Mouse (Mus musculus) heart, embryonic 15.5 days (tissue): ENCODE results near the gene Gps2. TPM values are rescaled to one million over a fixed set of nuclear protein-coding genes. Genes with fewer than 3 reads are reported as not detected.

Experiments used
- ATAC-seq: fragments of 200-750 bp; cut with Nextera tagmentation; replicated peaks from 2 replicates; pipeline ENCODE4 v1.8.0; 2017; ENCODE audit warnings: low read depth, moderate TSS enrichment; ENCODE audit not compliant: insufficient number of reproducible peaks, insufficient read depth, low FRiP score
- H3K27ac ChIP-seq: fragments of 300-500 bp; sonication (generic); 2 replicates; pipeline ENCODE4 v1.5.1; 2015; ENCODE audit warnings: mild to moderate bottlenecking, inconsistent platforms
- H3K27me3 ChIP-seq: fragments of 300-500 bp; sonication (generic); 2 replicates; pipeline ENCODE4 v1.6.1; 2015; ENCODE audit warnings: inconsistent platforms
- H3K36me3 ChIP-seq: fragments of 300-500 bp; sonication (generic); 2 replicates; pipeline ENCODE4 v1.6.1; 2015; ENCODE audit warnings: mild to moderate bottlenecking, inconsistent platforms
- H3K4me1 ChIP-seq: fragments of 300-500 bp; sonication (generic); replicated peaks from 2 replicates; pipeline ENCODE4 v1.6.1; 2015; ENCODE audit warnings: inconsistent platforms
- H3K4me2 ChIP-seq: fragments of 300-500 bp; sonication (generic); 2 replicates; pipeline ENCODE4 v1.6.1; 2015; ENCODE audit warnings: inconsistent platforms, mild to moderate bottlenecking, moderate library complexity
- H3K4me3 ChIP-seq: fragments of 300-500 bp; sonication (generic); 2 replicates; pipeline ENCODE4 v1.5.1; 2015; ENCODE audit warnings: mild to moderate bottlenecking, inconsistent platforms
- H3K9ac ChIP-seq: fragments of 300-500 bp; sonication (generic); 2 replicates; pipeline ENCODE4 v1.6.1; 2015; ENCODE audit warnings: mild to moderate bottlenecking, inconsistent platforms
- H3K9me3 ChIP-seq: fragments of 300-500 bp; sonication (generic); replicated peaks from 2 replicates; pipeline ENCODE4 v1.6.1; 2016; ENCODE audit warnings: inconsistent platforms
- WGBS: fragments of 180-500 bp; shearing (Covaris S2); methylation state at CpG from one replicate; pipeline ENCODE4 v1.1.7; 2015; ENCODE audit warnings: mixed read lengths; 5-methylcytosine and 5-hydroxymethylcytosine counted together
- polyA plus RNA-seq: library from polyadenylated mRNA; unstranded; fragments of >200 nt; fragmentation: Nextera tagmentation; extraction: Ambion mirVana; gene quantifications from 2 replicates; pipeline ENCODE4 v1.2.1, GENCODE M21; 2015

Gene Gps2
- 44.8 and 54.9 TPM in 2 replicates for polyA plus RNA-seq

- peaks cover 83% of the 10 kb centered on the region for H3K36me3 ChIP-seq
- H3K27me3 ChIP-seq = no peaks in the 10 kb centered on the region
- H3K9ac ChIP-seq = peak within 1 kb of the TSS; percentile 79
- H3K4me1 ChIP-seq = peaks cover 36% of the 10 kb centered on the region
- peak; percentile 86 for ATAC-seq
- 2% methylated on average over 61 of the region's 61 CpGs for WGBS
- H3K9me3 ChIP-seq = no peaks in the 10 kb centered on the region
- peak within 1 kb of the TSS; percentile 83 for H3K4me3 ChIP-seq
- H3K4me2 ChIP-seq = peak within 1 kb of the TSS; percentile 93
- peak within 1 kb of the TSS; percentile 91 for H3K27ac ChIP-seq
Observed at GRCm38 (mm10) chr11:69913554-69914371, at the start of gene Gps2. TSS of gene Gps2 (plus strand) at chr11:69913888.

DNA sequence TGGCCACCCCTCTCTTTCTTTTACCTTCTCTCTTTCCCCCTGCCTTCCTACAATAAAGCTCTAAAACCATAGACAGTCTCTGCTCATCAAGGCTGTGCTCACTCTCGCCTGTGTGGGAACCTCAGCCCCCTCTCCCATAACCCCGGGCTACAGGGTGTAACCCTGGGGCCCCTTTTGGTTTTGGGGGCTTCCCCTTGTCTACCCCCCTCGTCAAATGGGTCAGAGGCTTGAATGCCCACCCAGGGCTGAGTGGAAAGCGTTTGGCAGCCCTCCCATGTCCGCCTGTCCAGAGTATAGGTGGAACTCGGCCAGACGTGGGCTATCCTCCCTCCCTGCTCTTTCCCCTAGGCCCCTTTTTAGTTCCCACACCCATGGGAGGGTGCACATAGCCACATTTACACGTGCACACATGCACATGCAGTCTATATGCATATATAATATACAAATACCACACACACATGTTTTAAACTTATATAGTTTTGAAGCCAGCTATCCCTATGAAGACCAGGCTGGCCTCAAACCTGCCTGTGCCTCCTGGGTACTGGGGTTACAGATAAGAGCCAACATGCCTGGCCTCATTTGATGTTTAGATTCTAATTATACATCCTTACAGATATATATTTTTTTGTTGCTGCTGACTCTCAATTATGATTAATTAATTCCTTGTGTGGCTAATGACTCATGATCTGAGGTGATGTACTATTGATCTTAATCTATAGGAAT is 49.4 kb upstream of the Gps2 start:
- H3K27me3 ChIP-seq = peaks cover 3% of the 10 kb centered on the region
- H3K27ac ChIP-seq = peak overlapping the region; percentile 45; the same call in 1 of the 2 replicates
- no peak overlapping the region for H3K4me2 ChIP-seq
- no peak overlapping the region for H3K9ac ChIP-seq
- ATAC-seq = no peak; the same call in 1 of the 2 replicates
- 41% methylated on average over 8 of the region's 8 CpGs for whole genome bisulfite sequencing
- no peaks in the 10 kb centered on the region for H3K36me3 ChIP-seq
- H3K4me3 ChIP-seq = no peak overlapping the region
- H3K4me1 ChIP-seq = peaks cover 4% of the 10 kb centered on the region
- H3K9me3 ChIP-seq = no peaks in the 10 kb centered on the region

DNA sequence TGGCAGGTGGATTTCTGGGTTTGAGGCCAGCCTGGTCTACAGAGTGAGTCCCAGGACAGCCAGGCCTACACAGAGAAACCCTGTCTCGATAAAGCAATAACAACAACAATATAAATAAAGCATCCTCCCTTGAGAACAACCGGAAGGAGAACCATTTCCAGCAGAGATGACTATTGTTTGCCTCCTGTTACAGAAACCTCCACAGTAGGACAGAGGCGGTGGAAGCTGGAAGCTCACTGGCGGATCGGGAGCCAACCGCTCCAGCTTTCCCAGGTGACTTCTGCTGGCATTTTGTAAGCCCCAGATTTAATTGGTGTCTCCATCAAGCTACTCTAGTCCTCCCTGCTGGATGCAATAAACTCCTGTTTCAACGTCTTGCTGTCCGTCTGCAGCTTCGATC is 48.1 kb upstream of the Gps2 start:
- Histone ChIP-seq H3K4me2 (no peak overlapping the region), H3K27ac (no peak overlapping the region), H3K36me3 (no peaks in the 10 kb centered on the region), H3K9ac (no peak overlapping the region), H3K4me3 (no peak overlapping the region), H3K4me1 (peaks cover 4% of the 10 kb centered on the region), H3K9me3 (no peaks in the 10 kb centered on the region), H3K27me3 (no peaks in the 10 kb centered on the region)
- WGBS = 87% methylated on average over 9 of the region's 9 CpGs
- ATAC-seq = no peak

GRCm38 (mm10) chr11:69867335-69867734 is 46.4 kb upstream of the Gps2 start:
- Histone ChIP-seq H3K9me3 (no peaks in the 10 kb centered on the region), H3K4me3 (no peak overlapping the region), H3K4me1 (peaks cover 4% of the 10 kb centered on the region), H3K9ac (no peak overlapping the region), H3K27me3 (no peaks in the 10 kb centered on the region), H3K4me2 (no peak overlapping the region), H3K27ac (no peak overlapping the region), H3K36me3 (no peaks in the 10 kb centered on the region)
- ATAC-seq = 0 out of 2 replicates have a peak, but pooled peaks have one; percentile 14
- WGBS = 45% methylated on average over 9 of the region's 9 CpGs

DNA sequence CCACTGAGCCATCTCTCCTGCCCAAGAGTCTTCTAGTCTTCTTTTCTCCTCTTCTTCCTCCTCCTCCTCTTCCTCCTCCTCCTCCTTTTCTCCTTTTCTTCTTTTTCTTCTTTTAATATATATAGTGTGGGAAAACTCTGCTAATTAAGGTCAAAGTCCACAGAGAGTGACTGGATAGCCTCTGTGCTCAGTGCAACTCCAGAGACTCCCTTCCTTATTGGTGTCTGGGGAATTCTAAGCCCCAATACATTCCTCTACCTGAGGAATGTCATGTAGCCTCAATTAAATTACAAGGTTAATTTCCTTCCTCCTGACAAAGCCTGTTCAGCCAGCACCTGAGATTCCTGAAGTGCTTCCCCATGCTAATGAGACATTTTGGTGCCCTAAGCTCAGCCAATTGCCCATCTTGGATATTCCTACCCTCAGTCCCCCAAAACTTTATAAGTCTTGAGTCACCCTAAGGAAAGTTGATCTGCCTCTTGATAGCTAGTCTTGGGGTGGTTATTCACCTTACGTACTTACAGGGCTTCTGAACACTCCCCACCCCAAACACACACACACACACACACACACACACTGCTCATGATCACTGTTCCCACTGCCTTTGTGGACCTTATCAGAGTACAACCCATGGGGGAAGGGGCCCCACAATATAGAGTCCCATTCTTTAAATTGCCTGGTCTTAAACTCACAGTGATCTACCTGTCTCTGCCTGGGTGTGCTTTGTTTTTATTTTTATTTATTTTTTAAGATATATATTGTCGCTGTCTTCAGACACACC is 43.2 kb upstream of the Gps2 start:
- no peak overlapping the region for H3K9ac ChIP-seq
- H3K4me3 ChIP-seq = no peak overlapping the region
- no peak overlapping the region for H3K27ac ChIP-seq
- H3K4me2 ChIP-seq = no peak overlapping the region
- WGBS = 90% methylated on average over 2 of the region's 2 CpGs
- H3K27me3 ChIP-seq = no peaks in the 10 kb centered on the region
- no peaks in the 10 kb centered on the region for H3K9me3 ChIP-seq
- H3K36me3 ChIP-seq = no peaks in the 10 kb centered on the region
- H3K4me1 ChIP-seq = 0 out of 2 replicates have a peak, but pooled peaks cover under 1% of the 10 kb centered on the region
- no peak for ATAC-seq

GRCm38 (mm10) chr11:69871822-69872221 is 41.9 kb upstream of the Gps2 start:
- H3K4me3 ChIP-seq = no peak overlapping the region
- no peaks in the 10 kb centered on the region for H3K27me3 ChIP-seq
- H3K9ac ChIP-seq = no peak overlapping the region
- 83% methylated on average over 7 of the region's 7 CpGs for WGBS
- H3K36me3 ChIP-seq = no peaks in the 10 kb centered on the region
- H3K4me1 ChIP-seq = peaks cover 13% of the 10 kb centered on the region
- no peak overlapping the region for H3K4me2 ChIP-seq
- H3K9me3 ChIP-seq = no peaks in the 10 kb centered on the region
- ATAC-seq = no peak
- no peak overlapping the region for H3K27ac ChIP-seq

DNA sequence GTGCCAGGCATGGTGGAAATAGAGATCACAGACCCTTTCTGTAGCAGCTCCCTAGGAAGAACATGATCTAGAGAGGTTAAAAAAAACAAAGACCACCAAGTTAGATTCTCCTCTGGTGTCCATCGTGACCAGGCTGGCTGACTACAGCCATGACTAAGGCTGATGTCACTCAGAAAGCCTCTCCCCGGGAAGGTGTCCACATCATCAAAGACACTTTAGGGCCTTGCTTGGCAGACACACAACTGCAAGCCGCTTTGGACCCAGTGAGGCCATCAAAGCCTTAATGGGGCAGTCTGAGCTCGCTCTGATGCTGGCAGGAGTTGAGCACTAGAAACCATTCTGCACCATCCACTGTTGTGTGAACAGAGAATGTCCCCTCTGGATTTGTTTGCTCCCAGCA is 41.2 kb upstream of the Gps2 start:
- ATAC-seq = no peak
- no peaks in the 10 kb centered on the region for H3K9me3 ChIP-seq

GRCm38 (mm10) chr11:69876186-69876585 is 37.5 kb upstream of the Gps2 start:
- no peaks in the 10 kb centered on the region for H3K36me3 ChIP-seq
- peak overlapping the region; percentile 66 for H3K27ac ChIP-seq
- peak overlapping the region; percentile 53; the same call in 1 of the 2 replicates for H3K4me2 ChIP-seq
- ATAC-seq = peak; percentile 36; the same call in 1 of the 2 replicates
- H3K4me1 ChIP-seq = peaks cover 37% of the 10 kb centered on the region
- no peaks in the 10 kb centered on the region for H3K9me3 ChIP-seq
- H3K9ac ChIP-seq = no peak overlapping the region
- H3K4me3 ChIP-seq = no peak overlapping the region
- 45% methylated on average over 7 of the region's 7 CpGs for WGBS
- H3K27me3 ChIP-seq = no peaks in the 10 kb centered on the region

More for the DNA sequence above, 41.2 kb upstream of the Gps2 start:
- Histone ChIP-seq H3K4me3 (no peak overlapping the region), H3K36me3 (no peaks in the 10 kb centered on the region), H3K4me2 (no peak overlapping the region), H3K9ac (no peak overlapping the region), H3K27me3 (no peaks in the 10 kb centered on the region), H3K27ac (no peak overlapping the region), H3K4me1 (peaks cover 19% of the 10 kb centered on the region)
- WGBS = 79% methylated on average over 4 of the region's 4 CpGs

- H3K27ac ChIP-seq = peak overlapping the region; percentile 66
- H3K4me2 ChIP-seq = peak overlapping the region; percentile 53
- ATAC-seq = peak; percentile 11; the same call in 1 of the 2 replicates
- H3K9ac ChIP-seq = 0 out of 2 replicates have a peak overlapping the region, but pooled peaks have one; percentile 3
- H3K36me3 ChIP-seq = no peaks in the 10 kb centered on the region
- peak overlapping the region; percentile 18 for H3K4me3 ChIP-seq
- WGBS = 3% methylated on average over 12 of the region's 12 CpGs
- no peaks in the 10 kb centered on the region for H3K9me3 ChIP-seq
- H3K4me1 ChIP-seq = peaks cover 42% of the 10 kb centered on the region
- H3K27me3 ChIP-seq = no peaks in the 10 kb centered on the region
Observed at GRCm38 (mm10) chr11:69876867-69877266, 36.8 kb upstream of the Gps2 start.

- Histone ChIP-seq H3K4me1 (peaks cover 46% of the 10 kb centered on the region), H3K27ac (peak within 1 kb of the TSS; percentile 66; the same call in 1 of the 2 replicates), H3K9me3 (no peaks in the 10 kb centered on the region), H3K4me3 (peak within 1 kb of the TSS; percentile 64), H3K36me3 (no peaks in the 10 kb centered on the region), H3K9ac (0 out of 2 replicates have a peak within 1 kb of the TSS, but pooled peaks have one; percentile 3), H3K4me2 (peak within 1 kb of the TSS; percentile 53), H3K27me3 (no peaks in the 10 kb centered on the region; the same call in 1 of the 2 replicates)
- ATAC-seq = no peak
- 79% methylated on average over 11 of the region's 11 CpGs for WGBS
Observed at GRCm38 (mm10) chr11:69877878-69878277, 35.8 kb upstream of the Gps2 start, which contains the start of gene Tmem95. TSS of gene Tmem95 (minus strand) at chr11:69878018.
